Mouse (Mus musculus): ENCODE measurements at regions not wholly inside any gene's neighbourhood (a gene's known extent, or its start where the extent isn't known, plus 50 kb on each side); places are given as distances from the start of the nearest gene placed in this dataset.

GRCm38 (mm10) chr16:5688322-5688721 is 196.8 kb upstream of the Rbfox1 start:
- DNase-seq = no peak
- intact Hi-C loops (cut with DNase I) = no loop called here

DNA sequence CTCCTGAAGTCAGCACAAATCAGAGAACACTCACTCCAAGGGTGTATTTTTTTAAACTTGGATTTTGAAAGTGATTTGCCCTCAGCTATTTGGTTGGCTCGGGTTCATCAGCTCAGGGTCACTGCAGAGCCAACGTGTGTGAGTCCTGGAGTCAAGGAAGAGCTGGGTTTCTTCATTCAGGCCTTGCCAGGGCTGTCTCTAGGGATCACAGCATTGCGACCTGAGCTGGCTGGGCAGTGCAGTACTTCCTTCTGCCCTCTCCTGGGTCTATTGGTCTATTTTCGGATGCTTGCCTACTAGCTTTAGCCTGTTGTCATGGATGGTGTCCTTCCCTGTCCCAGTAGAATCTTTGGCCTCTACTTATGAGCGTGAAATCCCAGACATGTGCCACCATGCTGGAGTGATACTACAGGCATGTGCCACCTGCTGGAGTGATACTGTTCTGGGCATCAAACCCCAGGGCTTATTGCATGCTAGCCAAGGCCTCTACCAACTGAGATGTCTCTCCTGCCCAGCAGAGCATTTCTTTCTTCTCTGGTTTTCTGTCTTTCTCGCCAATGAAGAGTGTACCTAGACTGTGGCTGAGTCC is 211.7 kb upstream of the Rbfox1 start:
- no peak for DNase-seq

GRCm38 (mm10) chr16:5672871-5673270 is 212.3 kb upstream of the Rbfox1 start:
- DNase-seq = no peak
- intact Hi-C loops (cut with DNase I) = no loop called here

More for the DNA sequence above, 211.7 kb upstream of the Rbfox1 start:
- intact Hi-C loops (cut with DNase I) = no loop called here

DNA sequence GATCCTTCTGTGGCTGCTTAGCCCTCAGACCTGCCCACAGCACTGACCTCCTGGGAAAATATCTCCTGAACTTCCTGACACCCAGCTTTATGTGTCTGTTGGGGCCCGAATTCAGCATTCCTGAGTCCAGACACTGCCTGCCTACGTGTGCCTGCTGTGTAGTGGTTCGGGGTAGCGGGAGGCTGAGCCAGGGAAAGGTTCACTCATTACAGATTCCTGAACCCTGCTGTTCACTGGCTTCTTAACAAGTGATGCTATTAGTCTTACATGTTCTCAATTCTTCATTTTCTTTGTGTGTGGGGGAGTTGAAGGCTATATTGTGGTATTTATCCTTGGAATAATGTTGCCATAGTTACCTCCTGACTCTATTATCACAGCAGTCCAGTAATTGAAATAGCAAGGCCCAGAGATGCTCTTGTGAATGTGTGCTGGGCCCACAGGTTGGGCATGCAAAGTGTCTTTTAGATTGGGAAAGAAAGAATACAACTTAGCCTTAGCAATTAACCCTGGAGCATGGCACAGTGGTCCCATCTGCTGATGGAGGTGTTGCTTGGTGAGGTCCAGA is 216.7 kb upstream of the Rbfox1 start:
- DNase-seq = no peak
- intact Hi-C loops (cut with DNase I) = no loop called here

DNA sequence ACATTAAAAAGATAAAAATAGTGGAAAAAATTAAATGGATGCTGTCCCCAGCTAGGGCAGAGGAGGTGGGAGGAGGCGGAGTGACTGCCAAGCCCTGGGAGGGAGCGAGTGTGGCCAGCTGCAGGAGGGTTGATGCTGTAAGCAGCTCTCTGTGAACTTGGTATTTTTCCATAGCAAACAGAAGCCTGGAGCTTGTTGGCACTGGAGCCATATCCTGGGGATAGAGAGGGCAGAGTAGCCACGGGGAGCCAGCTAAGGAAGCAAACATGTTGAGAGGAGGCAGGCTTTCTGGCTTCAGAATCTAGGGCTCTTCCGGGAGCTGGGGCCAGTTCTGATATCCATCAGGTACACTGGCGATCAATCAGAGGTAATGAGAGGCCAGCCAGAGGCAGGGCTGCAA is 223.2 kb upstream of the Rbfox1 start:
- intact Hi-C loops (cut with DNase I) = no loop called here
- DNase-seq = no peak

GRCm38 (mm10) chr16:5651551-5651950 is 233.6 kb upstream of the Rbfox1 start:
- intact Hi-C loops (cut with DNase I) = no loop called here
- no peak for DNase-seq

GRCm38 (mm10) chr16:5651002-5651401 is 234.2 kb upstream of the Rbfox1 start:
- no peak for DNase-seq
- intact Hi-C loops (cut with DNase I) = no loop called here

DNA sequence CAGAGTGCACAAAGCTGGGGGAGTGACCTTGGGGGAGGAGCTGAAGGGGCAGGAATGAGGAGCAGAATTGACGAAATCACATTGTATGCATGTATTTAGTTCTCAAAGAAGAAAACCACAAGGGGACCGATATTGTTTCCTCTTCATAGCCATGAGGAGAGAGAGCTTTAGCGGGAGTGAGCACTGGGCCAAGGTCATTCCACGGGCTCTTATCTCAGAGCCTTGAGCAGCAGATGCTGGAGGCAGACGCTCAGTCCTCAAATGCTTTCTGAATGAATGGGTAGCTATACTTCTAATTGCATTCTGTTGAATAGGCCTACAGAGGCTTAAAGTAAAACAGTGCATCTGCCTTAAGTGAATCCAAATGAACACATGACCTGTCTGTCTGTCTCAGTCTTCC is 245.2 kb upstream of the Rbfox1 start:
- intact Hi-C loops (cut with DNase I) = no loop called here

DNA sequence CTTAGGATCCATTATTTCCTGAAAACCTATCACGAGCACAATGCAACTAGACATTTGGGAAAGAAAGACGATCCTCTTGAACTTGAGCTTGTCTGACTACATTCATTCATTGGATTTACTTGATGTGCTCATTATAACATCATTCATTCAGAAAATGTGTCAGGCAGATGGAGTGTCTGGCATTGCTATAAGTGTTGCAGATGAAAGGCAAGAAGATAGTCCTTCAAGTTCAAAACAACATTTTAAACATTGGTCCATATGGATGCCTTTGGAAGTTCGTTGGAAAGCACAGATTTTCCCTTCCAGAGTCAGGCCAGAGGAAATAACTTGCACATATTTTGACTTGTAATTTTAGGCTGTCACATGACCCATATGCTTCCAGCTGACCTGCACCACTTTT is 255.2 kb upstream of the Rbfox1 start:
- intact Hi-C loops (cut with DNase I) = no loop called here
- DNase-seq = no peak

More for the DNA sequence above, 245.2 kb upstream of the Rbfox1 start:
- DNase-seq = no peak

DNA sequence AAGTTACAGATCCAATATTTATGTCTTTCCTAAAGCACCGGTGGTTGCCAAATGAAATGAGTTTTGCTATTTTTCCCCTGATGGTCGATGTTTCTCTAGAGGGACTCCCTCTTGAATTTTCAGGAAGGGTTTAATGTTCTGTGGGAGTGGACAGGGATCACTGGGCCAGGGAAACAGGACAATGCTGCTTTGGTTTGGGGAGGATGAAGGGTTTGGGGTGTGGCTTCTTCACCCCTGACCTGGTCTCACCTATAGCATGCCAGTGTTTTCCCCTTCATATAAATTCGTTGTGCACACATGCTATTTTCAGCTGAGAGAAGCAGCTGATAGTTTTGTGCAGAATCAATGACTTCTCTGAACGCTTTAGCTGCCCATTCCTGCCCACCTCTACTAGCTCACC is 257.2 kb upstream of the Rbfox1 start:
- intact Hi-C loops (cut with DNase I) = no loop called here
- no peak for DNase-seq

DNA sequence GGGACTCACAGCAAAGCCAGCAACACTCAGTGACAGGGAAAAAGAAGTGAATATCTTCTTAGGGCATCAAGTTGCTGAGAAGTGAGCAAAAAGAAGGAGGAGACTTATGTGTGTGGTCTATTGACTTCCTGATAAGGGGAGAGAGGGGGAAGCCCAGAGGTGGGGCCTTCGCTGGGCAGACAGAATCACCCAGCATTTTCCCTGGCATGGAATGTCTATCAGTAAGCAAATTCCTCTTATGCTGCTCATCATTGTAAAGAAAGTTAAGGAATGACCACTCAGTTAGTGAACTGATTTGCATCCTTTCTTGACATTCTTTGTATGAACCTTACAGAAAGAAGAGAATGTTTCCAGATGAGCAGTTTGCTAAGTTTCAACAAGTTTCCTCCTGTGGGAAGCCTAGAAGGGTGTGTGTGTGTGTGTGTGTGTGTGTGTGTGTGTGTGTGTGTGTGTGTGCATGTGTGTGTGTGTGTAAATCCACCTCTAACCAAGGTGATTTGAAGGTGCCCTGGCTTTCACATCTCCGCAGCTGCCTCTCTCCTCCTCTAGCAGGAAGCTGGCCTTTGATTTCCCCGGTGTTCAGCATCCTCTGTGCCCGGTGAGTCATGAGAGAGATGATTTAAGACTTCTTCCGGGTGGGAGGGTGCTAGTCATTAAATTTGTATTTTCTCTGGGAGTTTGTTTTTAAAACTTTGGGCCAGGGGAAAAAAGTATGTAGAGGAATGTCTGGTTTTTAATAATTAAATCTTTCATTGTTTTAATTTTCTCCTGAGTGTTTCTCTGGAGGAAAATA is 257.8 kb upstream of the Rbfox1 start:
- intact Hi-C loops (cut with DNase I) = no loop called here
- DNase-seq = no peak

GRCm38 (mm10) chr16:5625159-5625558 is 260.0 kb upstream of the Rbfox1 start:
- no peak for DNase-seq
- intact Hi-C loops (cut with DNase I) = no loop called here

- intact Hi-C loops (cut with DNase I) = no loop called here
- no peak for DNase-seq
These were observed 264.6 kb upstream of the Rbfox1 start for GRCm38 (mm10) chr16:5620566-5620965.

GRCm38 (mm10) chr16:5616356-5616755 is 268.8 kb upstream of the Rbfox1 start:
- no peak for DNase-seq
- intact Hi-C loops (cut with DNase I) = no loop called here

- DNase-seq = no peak
- intact Hi-C loops (cut with DNase I) = no loop called here
These were observed 289.8 kb upstream of the Rbfox1 start for GRCm38 (mm10) chr16:5595359-5595758.

DNA sequence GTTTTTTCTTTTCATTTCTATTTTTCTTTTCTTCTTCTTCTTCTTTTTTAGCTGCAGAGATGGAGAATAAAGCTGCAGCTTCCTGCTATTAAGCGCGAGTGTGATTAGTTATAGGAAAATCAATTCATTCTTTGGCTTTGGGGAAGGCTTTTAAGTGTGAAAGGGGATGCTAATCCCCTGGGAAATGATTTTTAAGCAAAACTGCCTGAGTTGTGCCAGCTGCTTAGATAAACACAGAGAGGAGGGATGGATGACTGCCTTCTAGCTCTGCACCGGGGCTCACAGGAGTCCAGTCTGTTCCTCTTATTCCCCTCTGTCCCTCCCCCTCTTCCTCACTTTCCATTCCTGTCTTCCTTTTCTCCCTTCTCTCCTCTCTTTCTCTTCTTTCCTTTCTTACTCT is 306.8 kb upstream of the Rbfox1 start:
- DNase-seq = no peak
- intact Hi-C loops (cut with DNase I) = no loop called here

DNA sequence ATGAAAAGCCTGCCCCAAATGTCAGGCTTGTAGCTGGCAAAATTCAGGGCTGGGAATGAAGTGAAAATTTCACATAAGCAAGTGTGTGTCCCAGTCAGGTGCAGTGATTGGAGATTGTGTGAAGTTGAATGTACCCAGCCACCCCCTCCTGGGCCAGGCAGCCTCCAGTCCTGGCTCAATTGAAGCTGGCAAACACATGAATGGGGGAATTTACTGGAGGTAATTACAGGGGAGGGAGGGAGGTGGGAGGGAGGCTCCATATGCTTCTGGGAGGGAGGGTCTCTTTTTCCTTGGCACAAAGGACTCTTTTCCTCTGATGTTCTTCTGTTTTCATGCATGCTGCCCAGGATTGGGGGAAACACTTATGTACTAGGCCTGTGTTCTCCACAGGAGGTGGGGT is 312.4 kb upstream of the Rbfox1 start:
- intact Hi-C loops (cut with DNase I) = no loop called here
- DNase-seq = no peak

DNA sequence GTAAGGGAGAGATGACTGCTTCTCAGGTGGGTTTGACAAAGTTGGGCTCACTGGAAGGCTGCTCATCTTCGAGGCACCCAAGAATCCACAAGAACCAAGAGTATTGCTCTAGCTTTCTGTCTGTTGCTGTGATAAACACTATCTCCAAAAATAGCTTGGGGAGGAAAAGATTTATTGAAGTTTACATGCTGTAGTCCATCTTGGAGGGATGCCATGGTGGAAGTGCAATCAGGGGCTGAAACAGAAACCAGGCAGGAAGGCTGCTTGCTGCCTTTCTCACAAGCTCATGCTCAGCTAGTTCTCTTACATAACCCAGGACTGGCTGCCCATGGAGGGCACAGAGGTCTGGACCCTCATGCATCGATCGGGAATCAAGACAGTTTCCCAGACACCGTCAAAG is 314.5 kb upstream of the Rbfox1 start:
- DNase-seq = no peak
- intact Hi-C loops (cut with DNase I) = no loop called here

DNA sequence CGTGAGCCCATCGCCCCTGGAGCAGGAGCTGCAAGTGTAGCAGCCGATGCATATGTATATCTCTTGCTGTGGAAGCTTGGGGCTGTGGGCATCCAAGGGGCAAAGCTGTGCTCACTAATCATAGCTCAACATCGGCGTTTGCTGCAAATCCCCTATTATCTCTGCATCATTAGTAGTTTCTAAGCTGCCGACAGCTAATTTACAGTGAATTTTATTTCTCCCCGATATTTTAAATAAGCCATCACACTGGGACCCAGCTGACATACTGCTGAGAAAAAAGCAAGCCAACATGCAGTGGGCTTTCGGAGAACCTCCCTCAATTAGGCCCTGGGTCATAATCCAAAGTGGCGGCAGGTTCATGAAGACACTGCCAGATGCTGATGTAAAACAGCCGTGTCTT is 313.3 kb upstream of the Eef2kmt start:
- no peak for DNase-seq
- intact Hi-C loops (cut with DNase I) = no loop called here

- intact Hi-C loops (cut with DNase I) = no loop called here
- DNase-seq = no peak
These were observed 293.2 kb upstream of the Eef2kmt start for GRCm38 (mm10) chr16:5549026-5549425.

DNA sequence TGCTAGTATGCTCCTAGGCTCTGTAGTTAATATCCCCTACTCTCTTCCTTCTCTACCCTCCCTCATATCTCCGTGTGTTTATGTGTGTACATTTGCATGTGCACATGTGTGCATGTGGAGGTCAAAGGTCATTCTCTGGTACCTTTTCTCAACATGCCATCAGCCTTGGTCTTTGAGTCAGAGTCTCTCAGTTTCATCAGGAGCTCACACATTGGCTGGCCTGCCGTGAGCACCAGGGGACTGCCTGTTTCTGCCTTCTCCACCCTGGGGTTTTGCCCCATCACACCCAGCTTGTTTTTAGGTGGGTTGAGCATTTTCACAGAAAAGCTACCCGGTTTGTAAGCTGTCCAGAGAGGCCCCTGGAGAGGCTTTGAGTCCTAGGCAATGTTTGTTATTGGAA is 292.8 kb upstream of the Eef2kmt start:
- DNase-seq = no peak
- intact Hi-C loops (cut with DNase I) = no loop called here

- no peak for DNase-seq
- intact Hi-C loops (cut with DNase I) = no loop called here
These were observed 291.0 kb upstream of the Eef2kmt start for GRCm38 (mm10) chr16:5546808-5547207.

All from heart, postnatal 36 days (tissue).